Comparison of ENCODE assay signal across 8 mouse cellular contexts in genomic region chr9:43953128-43953527, GRCm38 (mm10).
DNase-seq lines count a peak whose midpoint lies in the region; TF ChIP-seq lines count a peak whose summit lies in the region.
"Had no signal": no experiment of that assay in that cellular context is flagged by ENCODE, and none has a peak within 500 bp of the region (broad histone marks: within the 10 kb centered on the region; RNA-seq: fewer than 3 reads in every experiment).

No protein-coding gene starts in this region.

- H3K36me3 ChIP-seq in ES-Bruce4 (ENCODE audit: control insufficient read depth, insufficient read depth, low read length, poor library complexity, severe bottlenecking) = no peaks in the 10 kb centered on the region

- H3K4me3 ChIP-seq in ES-Bruce4 (ENCODE audit: low read depth, low read length) = no peak overlapping the region
- no peak overlapping the region for H3K4me3 ChIP-seq in embryonic fibroblast, embryonic 13.5 days (ENCODE audit: insufficient read depth, low read length)
- H3K4me3 ChIP-seq: myocyte had no signal

- no peak overlapping the region for H3K27ac ChIP-seq in ES-Bruce4 (ENCODE audit: insufficient read depth, low read length)
- H3K27ac ChIP-seq in embryonic fibroblast, embryonic 13.5 days (ENCODE audit: insufficient read depth, low read length) = no peak overlapping the region

- TF ChIP-seq CTCF in ES-Bruce4 (IDR thresholded peaks at IDR 0.05; ENCODE audit: low read depth, low read length) = peak; percentile 26
- TF ChIP-seq CTCF in embryonic fibroblast, embryonic 13.5 days (IDR thresholded peaks at IDR 0.05; ENCODE audit: borderline replicate concordance, insufficient read depth, low read length) = peak; percentile 62; the same call in 1 of the 2 replicates

- H3K4me1 ChIP-seq in ES-Bruce4 (ENCODE audit: control insufficient read depth, insufficient read depth, low read length) = no peaks in the 10 kb centered on the region
- H3K4me1 ChIP-seq in embryonic fibroblast, embryonic 13.5 days (ENCODE audit: control insufficient read depth, insufficient read depth, low read length) = no peaks in the 10 kb centered on the region; the same call in 1 of the 2 replicates

- TF ChIP-seq EP300 in ES-Bruce4 (IDR thresholded peaks at IDR 0.05; ENCODE audit: insufficient read depth, low read depth, low read length) = no peak

- peak; percentile 38 for DNase-seq in heart, postnatal 4 days
- no peak for DNase-seq in heart, adult 11 months
- peak; percentile 55 for DNase-seq in 3134 (ENCODE audit: extremely low read depth, insufficient read length, low spot score)
- no peak for DNase-seq in c-Kit-positive CD71-positive TER-119-positive erythroid progenitor cells, embryonic 14.5 days (ENCODE audit: low spot score)
- DNase-seq in right cerebral cortex, postnatal 4 days = no peak

- H3K9ac ChIP-seq in ES-Bruce4 (ENCODE audit: low read depth, poor library complexity, severe bottlenecking) = no peak overlapping the region

- no peaks in the 10 kb centered on the region for H3K27me3 ChIP-seq in ES-Bruce4 (ENCODE audit: control insufficient read depth, insufficient read depth, low read length, poor library complexity, severe bottlenecking)

- no peak for TF ChIP-seq POLR2A in ES-Bruce4 (IDR thresholded peaks at IDR 0.05; ENCODE audit: insufficient read depth, low read length)
- no peak for TF ChIP-seq POLR2A in embryonic fibroblast, embryonic 13.5 days (IDR thresholded peaks at IDR 0.05; ENCODE audit: low read depth, low read length)

- no peaks in the 10 kb centered on the region for H3K9me3 ChIP-seq in ES-Bruce4 (replicated peaks; ENCODE audit: control insufficient read depth, insufficient read depth, low read length, poor library complexity, severe bottlenecking)

Comparison
In these comparisons a context has a peak if more than half of its experiments do, and no peak if none do; other contexts are left out.
1. DNase-seq: peak in heart, postnatal 4 days (single experiment) and 3134 (single experiment); none in heart, adult 11 months (single experiment), c-Kit-positive CD71-positive TER-119-positive erythroid progenitor cells, embryonic 14.5 days (single experiment) and right cerebral cortex, postnatal 4 days (single experiment).